Mouse (Mus musculus) ES-E14 (cell line): ENCODE results near the gene 5830473C10Rik.

Experiments used
- ZC3H11A ChIP-seq: IDR thresholded peaks from 2 replicates; pipeline ENCODE4 v1.6.1; 2012; ENCODE audit warnings: low read depth, mild to moderate bottlenecking, inconsistent platforms, low read length, borderline replicate concordance
- ZNF384 ChIP-seq: IDR thresholded peaks from 2 replicates; pipeline ENCODE4 v1.6.1; 2012; ENCODE audit warnings: low read depth, low read length, inconsistent platforms

- TF ChIP-seq ZC3H11A (no peak), ZNF384 (no peak)
Measured at GRCm38 (mm10) chr5:90627423-90627822, 66.5 kb downstream of the 5830473C10Rik start.
